Mouse (Mus musculus) G1E (cell line): Measurements from ENCODE around the gene Prpf40b. TPM values are rescaled to one million over a fixed set of nuclear protein-coding genes. Genes with fewer than 3 reads are reported as not detected.

Source experiments
- ATAC-seq: 2 replicates; pipeline ENCODE4 v1.8.0; 2016; ENCODE audit warnings: mild to moderate bottlenecking; ENCODE audit not compliant: insufficient number of reproducible peaks, poor library complexity, low FRiP score, severe bottlenecking; ENCODE audit errors: extremely low read depth
- DNase-seq: peaks from one replicate; pipeline ENCODE4 v3.0.0; 2012; ENCODE audit warnings: low spot score
- H3K27me3 ChIP-seq: 2 replicates; pipeline ENCODE4 v1.6.1; 2012; ENCODE audit warnings: mild to moderate bottlenecking, low read length, inconsistent platforms; ENCODE audit not compliant: insufficient read depth
- H3K36me3 ChIP-seq: replicated peaks from 2 replicates; pipeline ENCODE3; 2012; ENCODE audit warnings: mild to moderate bottlenecking, inconsistent platforms
- H3K4me1 ChIP-seq: 2 replicates; pipeline ENCODE4 v1.6.1; 2012; ENCODE audit warnings: low read depth, low read length, inconsistent platforms, mixed read lengths; ENCODE audit not compliant: insufficient read depth
- H3K4me3 ChIP-seq: 2 replicates; pipeline ENCODE4 v1.5.1; 2012; ENCODE audit warnings: low read depth, mild to moderate bottlenecking, inconsistent platforms, low read length, moderate library complexity, mixed read lengths
- H3K9me3 ChIP-seq: replicated peaks from 2 replicates; pipeline ENCODE4 v1.6.1; 2012; ENCODE audit warnings: inconsistent platforms
- CTCF ChIP-seq: IDR thresholded peaks from 2 replicates; pipeline ENCODE4 v1.5.1; 2012; ENCODE audit warnings: low read depth, low read length, inconsistent platforms, mixed read lengths
- GATA1 ChIP-seq: IDR thresholded peaks from 2 replicates; pipeline ENCODE4 v1.6.1; 2012; ENCODE audit warnings: borderline replicate concordance, low read length, inconsistent platforms, mixed read lengths
- GATA2 ChIP-seq: IDR thresholded peaks from 2 replicates; pipeline ENCODE4 v1.6.1; 2012; ENCODE audit warnings: low read depth, low read length, inconsistent platforms, borderline replicate concordance
- POLR2AphosphoS5 ChIP-seq: IDR thresholded peaks from 2 replicates; pipeline ENCODE4 v1.6.1; 2012; ENCODE audit warnings: low read depth, low read length, inconsistent platforms; ENCODE audit not compliant: insufficient replicate concordance
- TAL1 ChIP-seq: conservative IDR thresholded peaks from 2 replicates; pipeline ENCODE4 v1.6.1; 2012; ENCODE audit warnings: low read depth, low read length, inconsistent platforms, mixed read lengths
- polyA plus RNA-seq: library from polyadenylated mRNA; stranded (reverse); fragments of >175 nt; gene quantifications from 2 replicates; pipeline ENCODE4 v1.2.3, GENCODE M21; 2012
- total RNA-seq, 2 experiments: library from RNA; stranded (forward) in 1 of 2; stranded (reverse) in 1 of 2; fragments of 200-1000 nt in 1 of 2; fragments of >200 nt in 1 of 2; fragmentation: Nextera tagmentation in 1 of 2; gene quantifications; 2 replicates each; pipeline ENCODE4 v1.2.3; 2014 to 2017

The Prpf40b gene
- total and polyA plus RNA-seq, 3 experiments: 10.1 to 47.2 (median 39.1) TPM

DNA sequence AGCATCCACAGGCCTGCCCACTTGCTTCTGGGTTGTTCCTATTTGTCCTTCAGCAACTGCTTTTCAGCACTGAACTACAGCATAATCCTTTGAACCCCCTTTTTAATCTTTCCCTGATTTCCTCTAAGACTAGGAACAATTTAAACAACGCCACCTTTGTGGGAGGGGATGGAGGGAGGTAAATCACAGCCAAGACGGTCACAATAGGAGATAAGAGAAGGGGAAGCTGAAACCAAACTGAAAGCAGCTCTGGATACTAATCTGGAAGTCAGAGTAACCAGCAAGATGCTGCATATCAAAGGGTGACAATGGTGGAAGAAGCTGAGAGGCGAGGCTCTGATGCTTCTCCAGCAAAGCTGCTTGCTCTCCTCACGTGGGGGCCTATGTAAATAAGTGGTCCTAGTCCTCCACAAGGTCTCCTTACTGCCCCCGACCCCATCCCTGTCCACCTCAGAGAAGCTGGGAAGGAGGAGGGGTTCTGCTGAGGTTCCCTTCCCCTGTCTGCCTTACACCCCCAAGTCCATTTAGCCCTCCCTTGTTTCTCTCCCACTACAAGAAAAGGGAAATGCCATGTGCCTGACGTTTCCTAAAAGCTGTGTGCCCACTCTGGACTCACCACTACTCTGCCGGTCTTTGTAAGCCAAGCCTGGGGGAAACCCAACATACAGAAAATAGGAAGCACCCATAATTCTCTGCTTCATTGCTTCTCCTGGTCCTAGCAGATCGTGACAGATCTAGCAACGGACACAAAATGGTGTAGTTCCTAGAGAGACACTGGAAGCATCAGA lies 47.5 kb downstream of the Prpf40b start:
- TF ChIP-seq TAL1: no peak
- no peak for TF ChIP-seq POLR2AphosphoS5
- no peak for TF ChIP-seq GATA2
- TF ChIP-seq GATA1: no peak
- TF ChIP-seq CTCF: no peak
- H3K27me3 ChIP-seq: peaks cover 54% of the 10 kb centered on the region
- H3K4me3 ChIP-seq: no peak overlapping the region
- H3K9me3 ChIP-seq: no peaks in the 10 kb centered on the region
- H3K36me3 ChIP-seq: no peaks in the 10 kb centered on the region
- DNase-seq (no peak), ATAC-seq (no peak)
- H3K4me1 ChIP-seq: peaks cover 8% of the 10 kb centered on the region

DNA sequence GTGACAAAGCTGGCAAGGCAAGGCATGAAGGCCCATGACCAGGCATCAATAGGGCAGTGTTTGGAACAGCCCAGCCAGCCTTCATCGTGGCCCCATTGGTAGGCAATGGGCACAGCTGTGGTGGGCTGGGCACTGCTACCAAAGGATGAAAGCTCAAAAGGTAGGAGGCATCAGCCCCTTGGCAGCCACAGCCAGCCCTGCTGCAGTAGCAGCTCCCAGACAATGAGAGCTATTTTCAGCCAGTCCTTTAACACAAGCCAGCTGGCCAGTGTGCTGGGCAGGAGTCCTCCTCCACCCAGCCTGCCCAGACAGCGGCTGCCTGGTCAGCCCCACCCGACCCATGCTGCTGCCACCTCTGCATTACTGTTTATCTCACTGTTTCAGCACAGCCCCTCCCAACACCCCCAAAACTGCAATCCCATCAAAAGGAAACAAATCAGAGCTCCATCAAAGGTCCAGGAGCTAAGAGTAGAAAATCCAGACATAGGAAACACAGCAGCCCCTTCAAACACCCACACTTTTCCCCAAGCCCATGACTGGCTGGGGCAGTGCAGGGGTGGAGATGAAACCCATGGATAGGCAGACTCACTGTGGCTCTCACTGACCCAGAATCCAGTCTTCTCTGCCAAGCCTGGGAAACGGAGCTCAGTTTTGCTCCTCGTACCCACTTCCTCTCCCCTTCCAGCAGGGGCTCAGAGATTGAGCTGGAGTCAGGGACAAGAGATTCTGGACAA lies 48.7 kb downstream of the Prpf40b start:
- Histone ChIP-seq H3K4me1 (peaks cover 8% of the 10 kb centered on the region), H3K27me3 (peaks cover 51% of the 10 kb centered on the region), H3K36me3 (no peaks in the 10 kb centered on the region), H3K9me3 (no peaks in the 10 kb centered on the region), H3K4me3 (no peak overlapping the region)
- ATAC-seq (no peak), DNase-seq (no peak)
- TF ChIP-seq TAL1: no peak
- TF ChIP-seq POLR2AphosphoS5: no peak
- TF ChIP-seq GATA2: no peak

DNA sequence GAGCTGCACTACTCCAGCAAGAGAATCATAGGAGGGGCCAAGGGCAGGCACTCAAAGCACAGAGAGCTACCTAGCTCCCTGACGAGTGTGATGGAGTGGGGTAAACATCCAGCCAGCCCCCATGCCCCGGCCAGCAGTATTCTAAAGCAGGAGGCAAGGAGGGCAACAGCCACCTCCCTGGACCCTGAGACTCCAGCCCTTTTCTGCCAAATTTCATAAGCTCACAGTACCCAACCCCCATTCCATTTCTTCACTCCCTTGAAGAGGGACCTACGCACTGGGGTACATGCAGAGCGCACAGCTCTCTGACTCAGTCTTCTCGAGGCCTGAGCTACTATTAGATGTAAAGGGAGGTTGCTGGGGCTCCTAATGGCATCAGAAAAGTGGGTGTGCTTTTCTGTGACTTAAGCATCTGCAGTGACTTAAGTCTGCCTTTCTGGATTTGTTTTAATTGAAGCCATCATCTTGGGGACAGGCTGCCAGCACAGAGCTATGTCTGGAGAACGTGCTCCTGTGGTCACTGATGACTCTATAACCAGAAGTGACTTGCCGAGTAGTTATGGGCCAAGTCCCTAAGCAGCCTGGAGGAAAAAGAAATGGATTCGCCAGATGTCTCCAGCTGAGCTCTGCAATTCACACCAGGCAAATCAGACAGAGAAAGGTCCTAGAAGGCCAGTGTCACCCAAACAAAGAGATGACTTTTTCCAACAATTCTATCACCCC lies 49.4 kb downstream of the Prpf40b start:
- no peak for ATAC-seq
- no peak for DNase-seq
- Histone ChIP-seq H3K9me3 (no peaks in the 10 kb centered on the region), H3K36me3 (no peaks in the 10 kb centered on the region), H3K27me3 (peaks cover 53% of the 10 kb centered on the region), H3K4me1 (peaks cover 6% of the 10 kb centered on the region), H3K4me3 (no peak overlapping the region)
- TF ChIP-seq CTCF: no peak
- TF ChIP-seq POLR2AphosphoS5: no peak
- TF ChIP-seq GATA2: no peak
- no peak for TF ChIP-seq TAL1
- no peak for TF ChIP-seq GATA1

DNA sequence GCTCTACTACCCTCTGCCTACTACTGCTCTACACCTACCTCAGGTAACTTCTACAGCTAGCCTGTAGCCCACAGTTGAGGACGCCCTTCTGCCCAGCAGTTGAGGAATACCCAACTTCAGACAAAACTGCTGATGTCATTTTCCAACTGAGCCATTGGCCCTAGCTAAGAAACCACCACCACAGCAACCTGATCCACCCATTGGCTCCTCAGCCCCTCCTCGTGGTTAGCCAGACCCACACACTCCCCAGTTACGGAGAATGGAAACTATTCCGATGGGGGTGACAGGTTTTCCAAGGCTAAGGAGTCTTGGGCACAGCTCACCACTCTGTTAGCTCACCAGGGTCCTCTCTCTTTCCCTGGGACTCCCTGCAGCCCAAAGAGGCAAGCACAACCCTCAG lies 50.1 kb downstream of the Prpf40b start:
- ATAC-seq (no peak), DNase-seq (no peak)
- peaks cover 53% of the 10 kb centered on the region for H3K27me3 ChIP-seq
- no peaks in the 10 kb centered on the region for H3K9me3 ChIP-seq
- TF ChIP-seq POLR2AphosphoS5 (no peak), GATA2 (no peak), GATA1 (no peak)
- H3K4me3 ChIP-seq: no peak overlapping the region
- H3K36me3 ChIP-seq: no peaks in the 10 kb centered on the region
- peaks cover 6% of the 10 kb centered on the region for H3K4me1 ChIP-seq

DNA sequence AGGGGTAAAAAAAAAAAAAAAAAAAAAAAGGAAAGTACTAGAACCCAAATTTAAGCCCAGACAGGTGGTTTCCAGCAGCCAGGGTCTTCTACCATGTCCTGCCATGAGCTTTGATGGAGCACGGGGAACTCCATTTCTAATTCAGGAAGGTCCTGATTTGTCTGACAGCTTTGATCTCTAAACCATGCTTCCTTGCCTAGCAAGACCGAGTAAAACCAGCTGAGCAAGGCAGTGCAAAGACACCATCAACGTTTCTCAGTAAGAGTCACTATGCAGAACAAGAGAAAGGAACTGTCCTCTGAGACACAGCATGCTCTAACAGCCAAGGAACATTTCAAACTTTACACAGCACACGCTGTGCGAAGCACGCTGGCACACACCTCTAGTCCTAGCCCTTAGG lies 56.7 kb downstream of the Prpf40b start:
- ATAC-seq (no peak), DNase-seq (no peak)
- H3K4me1 ChIP-seq: no peaks in the 10 kb centered on the region
- H3K27me3 ChIP-seq: peaks cover 59% of the 10 kb centered on the region
- TF ChIP-seq CTCF (no peak), POLR2AphosphoS5 (no peak), GATA2 (no peak), TAL1 (no peak), GATA1 (no peak)
- H3K4me3 ChIP-seq: no peak overlapping the region
- no peaks in the 10 kb centered on the region for H3K36me3 ChIP-seq
- no peaks in the 10 kb centered on the region for H3K9me3 ChIP-seq

DNA sequence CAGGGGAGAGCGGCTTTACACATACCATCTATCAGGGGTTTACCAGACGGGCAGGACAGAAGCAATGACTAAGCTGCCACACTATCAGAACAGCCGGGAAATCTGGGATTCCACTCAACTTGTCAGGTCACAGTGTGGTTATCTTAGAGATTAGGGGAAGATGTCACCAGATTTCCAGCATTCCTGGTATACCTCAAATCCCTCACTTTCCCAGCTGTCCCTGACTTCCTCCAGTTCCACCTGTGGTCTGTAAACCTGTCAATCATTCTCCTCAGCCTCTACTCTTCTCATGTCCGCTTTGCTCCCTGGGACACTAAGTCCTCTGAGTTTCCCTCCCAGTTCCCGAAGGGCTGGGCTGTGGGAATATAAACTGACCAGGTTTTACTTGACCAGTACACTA lies 57.4 kb downstream of the Prpf40b start:
- Histone ChIP-seq H3K27me3 (peaks cover 63% of the 10 kb centered on the region), H3K9me3 (no peaks in the 10 kb centered on the region), H3K4me3 (no peak overlapping the region), H3K4me1 (no peaks in the 10 kb centered on the region), H3K36me3 (no peaks in the 10 kb centered on the region)
- no peak for ATAC-seq
- DNase-seq: no peak
- TF ChIP-seq GATA2 (no peak), GATA1 (no peak), CTCF (no peak), POLR2AphosphoS5 (no peak), TAL1 (no peak)
